Mouse (Mus musculus) heart, postnatal 36 days (tissue): Measurements from ENCODE around the gene Use1. TPM values are rescaled to one million over a fixed set of nuclear protein-coding genes. Genes with fewer than 3 reads are reported as not detected.

Experiments
- DNase-seq, 2 experiments: peaks; one replicate each; pipeline ENCODE4 v3.0.0; 2021 to 2022
- intact Hi-C: fragments of 180-260 bp; cut with DNase I; formaldehyde crosslinking; loops from one replicate; pipeline ENCODE4 v1.15.1; 2025
- total RNA-seq, 2 experiments: library from RNA; stranded (reverse); gene quantifications; 2 replicates each; pipeline ENCODE4 v1.2.3; 2021

Gene Use1
- total RNA-seq, 2 experiments from 2014 or later = 148 to 149 TPM

DNA sequence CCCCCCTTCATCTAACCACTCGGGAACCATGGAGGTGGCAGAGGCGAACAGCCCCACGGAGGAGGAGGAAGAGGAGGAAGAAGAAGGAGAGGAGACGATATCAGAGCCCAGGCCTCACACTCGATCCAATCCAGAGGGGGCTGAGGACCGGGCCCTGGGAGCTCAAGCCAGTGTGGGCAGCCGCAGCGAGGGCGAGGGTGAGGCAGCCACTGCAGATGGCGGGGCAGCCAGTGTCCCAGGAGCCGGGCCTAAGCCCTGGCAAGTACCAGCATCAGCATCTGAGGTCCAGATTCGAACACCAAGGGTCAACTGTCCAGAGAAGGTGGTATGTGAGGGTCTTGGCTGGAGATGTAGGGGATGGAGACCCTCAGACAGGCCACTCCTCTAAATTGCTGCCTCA lies 31.1 kb downstream of the Use1 start:
- intact Hi-C loops = no loop called here
- peak; percentile 2 to 3 for DNase-seq

- intact Hi-C loops = loop anchor here (5.0 kb wide), 1 partner anchor 139 kb away; no protein-coding TSS in a partner anchor
- no peak for DNase-seq
Observed at GRCm38 (mm10) chr8:71400826-71401225, 34.2 kb downstream of the Use1 start.

DNA sequence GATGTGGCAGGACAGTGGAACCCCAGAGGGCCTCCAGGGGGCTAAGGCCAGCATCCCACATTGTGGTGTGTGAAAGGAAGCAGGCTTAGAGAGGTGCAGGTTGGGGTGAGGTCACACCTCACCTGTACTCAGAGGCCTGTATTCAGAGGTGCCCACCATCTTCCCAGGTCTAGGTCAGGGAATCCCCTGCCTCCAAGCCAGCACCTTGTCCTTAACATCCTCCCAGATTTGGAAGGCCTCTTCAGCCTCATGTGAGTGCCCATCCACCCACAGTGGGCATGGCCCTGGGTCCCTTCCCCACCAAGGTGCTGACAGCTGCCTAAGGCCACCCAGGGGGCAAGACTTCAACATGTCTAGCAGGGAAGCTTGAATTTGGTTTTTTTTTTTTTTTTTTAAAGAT lies 34.8 kb downstream of the Use1 start:
- intact Hi-C loops = loop anchor here (5.0 kb wide), 1 partner anchor 139 kb away; no protein-coding TSS in a partner anchor
- peak; percentile 0 to 1 for DNase-seq

GRCm38 (mm10) chr8:71402446-71402964 lies 35.9 kb downstream of the Use1 start:
- DNase-seq = peak in 1 of 2 experiments; percentile 1
- intact Hi-C loops = loop anchor here (5.0 kb wide), 1 partner anchor 140 kb away; no protein-coding TSS in a partner anchor

GRCm38 (mm10) chr8:71403107-71403885 lies 36.6 kb downstream of the Use1 start:
- intact Hi-C loops = loop anchor here (5.0 kb wide), 1 partner anchor 141 kb away; no protein-coding TSS in a partner anchor
- DNase-seq = peak in 1 of 2 experiments; percentile 0

- intact Hi-C loops = loop anchor here (5.0 kb wide), 1 partner anchor 142 kb away; no protein-coding TSS in a partner anchor
- no peak for DNase-seq
Observed at GRCm38 (mm10) chr8:71404011-71404410, 37.4 kb downstream of the Use1 start.

GRCm38 (mm10) chr8:71404951-71405351 lies 38.3 kb downstream of the Use1 start:
- intact Hi-C loops = loop anchor here (5.0 kb wide), 1 partner anchor 143 kb away; no protein-coding TSS in a partner anchor
- DNase-seq = no peak

DNA sequence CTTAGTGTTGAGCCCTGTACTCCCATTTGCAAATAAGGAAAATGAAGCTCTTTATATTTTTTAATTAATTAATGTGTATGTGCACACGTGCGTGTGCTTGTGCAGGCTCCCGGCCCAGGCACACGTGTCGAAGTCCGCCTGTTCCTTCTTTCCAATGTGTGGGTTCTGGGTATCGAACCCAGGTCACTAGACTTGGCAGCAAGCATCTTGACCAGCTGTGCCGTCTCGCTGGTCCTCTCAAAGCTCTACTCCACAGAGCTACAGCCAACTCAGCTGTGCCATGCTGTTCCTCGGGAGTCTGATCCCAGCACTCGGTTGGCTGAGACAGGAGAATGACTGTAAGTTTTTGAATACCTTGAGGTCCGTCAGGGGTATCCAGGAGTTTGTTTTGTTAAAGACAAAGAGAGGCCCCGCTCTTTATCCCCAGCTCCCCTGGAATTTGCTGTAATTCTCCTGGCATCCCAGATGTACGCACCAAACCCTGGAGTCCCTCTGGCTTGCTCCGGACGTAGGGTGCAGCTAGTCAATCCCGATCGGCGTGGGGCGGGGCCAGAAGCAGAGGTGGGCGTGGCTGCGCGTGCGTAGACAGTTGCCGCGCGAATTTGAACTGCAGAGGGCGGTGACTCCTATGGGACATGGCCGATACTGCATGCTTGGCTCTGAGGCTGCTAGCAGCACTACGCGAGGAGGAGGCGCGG lies 38.9 kb downstream of the Use1 start, which contains the start of gene Ankle1:
Gene Ankle1, plus strand, starts transcription at position 610 of the 698 bp plus-strand sequence.
- peak; percentile 99 for DNase-seq
- intact Hi-C loops = loop anchor here (1.0 to 2.0 kb wide), 2 partner anchors 34 to 65 kb away; partner anchors contain the start of gene Ocel1

DNA sequence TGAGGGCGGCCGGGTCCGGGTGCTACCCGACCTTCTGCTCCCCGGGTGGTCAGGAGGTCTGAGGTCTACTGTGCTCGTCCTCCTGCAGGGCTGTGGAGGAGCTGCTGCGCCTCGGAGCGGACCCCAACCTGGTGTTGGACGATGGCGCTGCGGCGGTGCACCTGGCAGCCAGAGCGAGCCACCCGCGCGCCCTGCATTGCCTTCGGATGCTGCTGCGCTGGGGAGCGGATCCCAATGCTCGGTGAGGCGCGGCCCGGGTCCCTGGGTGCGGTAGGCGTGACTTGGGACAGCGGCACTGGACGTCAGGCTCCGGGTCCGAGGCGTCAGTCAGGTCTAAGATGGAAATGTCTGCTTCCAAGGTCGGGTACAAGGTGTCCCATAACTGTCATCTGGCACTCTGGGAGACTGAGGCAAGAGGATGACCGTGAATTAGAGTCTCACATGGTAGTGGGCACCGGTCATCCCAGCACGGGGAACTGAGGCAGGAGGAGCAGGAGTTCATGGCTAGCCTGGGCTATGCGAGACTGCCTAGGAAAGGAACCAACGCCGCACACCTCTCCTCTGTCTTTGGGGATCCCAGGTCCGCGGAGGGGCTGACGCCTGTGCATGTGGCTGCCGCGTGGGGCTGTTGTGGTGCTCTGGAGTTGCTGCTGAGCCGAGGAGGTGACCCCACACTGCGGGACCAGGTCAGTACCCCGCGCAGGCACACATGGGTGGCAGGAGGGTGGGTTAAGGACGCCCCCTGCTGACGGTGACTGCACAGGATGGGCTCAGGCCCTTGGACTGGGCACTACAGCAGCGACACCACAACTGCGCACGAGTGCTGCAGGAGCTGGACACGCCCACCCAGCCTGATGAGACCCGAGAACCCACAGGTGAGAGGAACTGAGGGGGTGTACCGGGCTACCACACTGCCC lies 39.7 kb downstream of the Use1 start:
- intact Hi-C loops = loop anchor here (1.0 to 2.0 kb wide), 2 partner anchors 35 to 66 kb away; partner anchors contain the start of gene Ocel1
- peak; percentile 66 to 67 for DNase-seq

- intact Hi-C loops = loop anchor here (2.0 kb wide), 1 partner anchor 67 kb away; no protein-coding TSS in a partner anchor
- DNase-seq = no peak
Observed at GRCm38 (mm10) chr8:71407441-71407840, 40.8 kb downstream of the Use1 start.

DNA sequence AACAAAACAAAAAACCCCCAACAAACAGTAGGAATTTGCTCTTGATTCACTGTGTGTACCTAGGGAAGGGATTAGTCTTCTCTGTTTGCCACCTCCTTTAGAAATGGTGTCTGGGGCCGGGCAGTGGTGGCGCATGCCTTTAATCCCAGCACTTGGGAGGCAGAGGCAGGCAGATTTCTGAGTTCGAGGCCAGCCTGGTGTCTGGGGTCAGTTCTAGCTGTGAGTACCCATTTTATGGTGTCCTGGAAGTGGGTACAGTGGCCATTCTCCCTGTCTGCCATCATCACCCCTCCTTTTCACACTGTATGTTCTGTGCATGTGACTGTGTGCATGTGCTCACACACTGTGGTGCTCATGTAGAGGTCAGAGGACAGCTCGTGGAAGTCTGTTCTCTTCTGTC lies 41.6 kb downstream of the Use1 start:
- DNase-seq = no peak
- intact Hi-C loops = no loop called here

- intact Hi-C loops = loop anchor here (5.0 kb wide), 1 partner anchor 1116 kb away; no protein-coding TSS in a partner anchor
- no peak for DNase-seq
Observed at GRCm38 (mm10) chr8:71411535-71412273, 45.1 kb downstream of the Use1 start.

Other genes starting within 250 kb of the Use1 start
- gene Myo9b, start 94.1 kb upstream of the Use1 start, total RNA-seq = 10 to 100 TPM; 24.1 to 28.2 TPM
- 10 to 100 TPM; 27.4 to 29.9 TPM for gene Haus8, start 93.9 kb upstream of the Use1 start, total RNA-seq
- 10 to 100 TPM; 11.1 to 14.9 TPM for gene Ocel1, start 4.5 kb downstream of the Use1 start, total RNA-seq
- 10 to 100 TPM; 47.6 to 53.6 TPM for gene Nr2f6, start 15.1 kb downstream of the Use1 start, total RNA-seq
- gene Ushbp1, start 29.0 kb downstream of the Use1 start, total RNA-seq = 10 to 100 TPM; 28.0 to 30.4 TPM
- gene Babam1, start 30.0 kb downstream of the Use1 start, total RNA-seq = 10 to 100 TPM; 61.2 to 67.1 TPM
- under 1 TPM; 0.19 to 0.39 TPM for gene Ankle1, start 39.2 kb downstream of the Use1 start, total RNA-seq
- 10 to 100 TPM; 26.2 to 29.9 TPM for gene Abhd8, start 96.8 kb downstream of the Use1 start, total RNA-seq
- 100 to 1,000 TPM; 117 to 129 TPM for gene Mrpl34, start 98.1 kb downstream of the Use1 start, total RNA-seq
- 10 to 100 TPM; 32.1 to 32.3 TPM for gene Dda1, start 102.4 kb downstream of the Use1 start, total RNA-seq
- 10 to 100 TPM; 18.1 to 18.6 TPM for gene Ano8, start 119.1 kb downstream of the Use1 start, total RNA-seq
- 10 to 100 TPM; 15.8 to 20.2 TPM for gene Gtpbp3, start 121.3 kb downstream of the Use1 start, total RNA-seq
- gene Plvap, start 144.9 kb downstream of the Use1 start, total RNA-seq = 10 to 100 TPM; 24.5 to 26.0 TPM
- not detected for gene Ccdc194, start 158.9 kb downstream of the Use1 start, total RNA-seq
- 10 to 100 TPM; 17.1 to 32.9 TPM for gene Bst2, start 170.6 kb downstream of the Use1 start, total RNA-seq
- gene Mvb12a, start 176.1 kb downstream of the Use1 start, total RNA-seq = 10 to 100 TPM; 27.8 to 32.9 TPM
- under 1 TPM in 1 of 2 experiments, not detected in 1; 0.22 TPM for gene Tmem221, start 192.0 kb downstream of the Use1 start, total RNA-seq
- gene Nxnl1, start 199.8 kb downstream of the Use1 start, total RNA-seq = under 1 TPM in 1 of 2 experiments, not detected in 1; 0.19 TPM
- 100 to 1,000 TPM; 171 to 223 TPM for gene Slc27a1, start 202.0 kb downstream of the Use1 start, total RNA-seq
- 10 to 100 TPM; 64.7 to 69.7 TPM for gene Pgls, start 225.3 kb downstream of the Use1 start, total RNA-seq
- 1 to 10 TPM in 1 of 2 experiments, under 1 TPM in 1; 0.58 to 1.2 TPM for gene Fam129c, start 230.8 kb downstream of the Use1 start, total RNA-seq
- gene Colgalt1, start 244.2 kb downstream of the Use1 start, total RNA-seq = 10 to 100 TPM; 40.2 to 45.2 TPM